Mouse (Mus musculus): ENCODE data around the gene Serhl.
A peak's percentile ranks its signal among the peaks of the same experiment; 100 is the strongest.

The Serhl gene

GRCm38 (mm10) chr15:83157667-83158064 is 68.4 kb downstream of the Serhl start:
- H3K27me3 ChIP-seq (ENCODE audit: insufficient read depth, low read length), result no peaks in the 10 kb centered on the region
- peak overlapping the region; percentile 29; the same call in 1 of the 2 replicates for H3K4me3 ChIP-seq (replicated peaks; ENCODE audit: low read length)
- H3K36me3 ChIP-seq (ENCODE audit: insufficient read depth, low read length), result peaks cover 88% of the 10 kb centered on the region
- TF ChIP-seq CTCF (conservative IDR thresholded peaks at IDR 0.05; ENCODE audit: low read length), result no peak
- no peak for TF ChIP-seq POU5F1 (IDR thresholded peaks at IDR 0.05; ENCODE audit: borderline replicate concordance, low read length)
- no peak for TF ChIP-seq NANOG (IDR thresholded peaks at IDR 0.05; ENCODE audit: borderline replicate concordance, low read length)
- H3K4me1 ChIP-seq (replicated peaks; ENCODE audit: low read depth, low read length), result peaks cover 70% of the 10 kb centered on the region
- no peaks in the 10 kb centered on the region for H3K9me3 ChIP-seq (ENCODE audit: low read length)

GRCm38 (mm10) chr15:83158587-83159160 is 69.4 kb downstream of the Serhl start:
- Histone ChIP-seq H3K27me3 (ENCODE audit: insufficient read depth, low read length) (no peaks in the 10 kb centered on the region), H3K9me3 (ENCODE audit: low read length) (no peaks in the 10 kb centered on the region), H3K36me3 (ENCODE audit: insufficient read depth, low read length) (peaks cover 84% of the 10 kb centered on the region), H3K4me3 (replicated peaks; ENCODE audit: low read length) (0 out of 2 replicates have a peak overlapping the region, but pooled peaks have one; percentile 17), H3K4me1 (replicated peaks; ENCODE audit: low read depth, low read length) (peaks cover 67% of the 10 kb centered on the region)
- TF ChIP-seq CTCF (conservative IDR thresholded peaks at IDR 0.05; ENCODE audit: low read length) (no peak), NANOG (IDR thresholded peaks at IDR 0.05; ENCODE audit: borderline replicate concordance, low read length) (no peak), POU5F1 (IDR thresholded peaks at IDR 0.05; ENCODE audit: borderline replicate concordance, low read length) (no peak)

DNA sequence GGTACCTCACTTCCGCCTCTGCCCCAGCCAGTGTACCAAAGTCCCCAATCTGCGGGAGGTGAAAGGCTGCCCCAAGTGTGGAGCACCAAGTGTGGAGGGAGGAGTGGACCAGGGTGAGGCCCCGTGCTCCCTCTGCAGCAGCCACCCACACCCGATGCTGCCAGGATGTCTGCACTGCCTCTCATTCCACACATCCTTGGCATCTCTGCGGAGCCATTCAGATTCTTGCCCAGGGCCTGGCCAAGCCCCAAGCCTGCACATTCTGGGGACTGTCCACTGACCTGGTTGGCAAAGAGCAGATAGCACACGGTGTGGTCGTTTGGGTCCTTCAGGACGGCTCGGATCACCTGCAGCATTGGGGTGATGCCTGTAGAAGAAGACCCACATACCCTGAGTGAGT is 70.5 kb downstream of the Serhl start:
- Histone ChIP-seq H3K36me3 (ENCODE audit: insufficient read depth, low read length) (peaks cover 76% of the 10 kb centered on the region), H3K4me3 (replicated peaks; ENCODE audit: low read length) (no peak overlapping the region), H3K9me3 (ENCODE audit: low read length) (no peaks in the 10 kb centered on the region), H3K27me3 (ENCODE audit: insufficient read depth, low read length) (no peaks in the 10 kb centered on the region), H3K4me1 (replicated peaks; ENCODE audit: low read depth, low read length) (peaks cover 72% of the 10 kb centered on the region)
- TF ChIP-seq POU5F1 (IDR thresholded peaks at IDR 0.05; ENCODE audit: borderline replicate concordance, low read length) (no peak), CTCF (conservative IDR thresholded peaks at IDR 0.05; ENCODE audit: low read length) (no peak), NANOG (IDR thresholded peaks at IDR 0.05; ENCODE audit: borderline replicate concordance, low read length) (no peak)

GRCm38 (mm10) chr15:83160561-83160960 is 71.3 kb downstream of the Serhl start:
- H3K4me3 ChIP-seq (replicated peaks; ENCODE audit: low read length), result peak overlapping the region; percentile 41; the same call in 1 of the 2 replicates
- H3K36me3 ChIP-seq (ENCODE audit: insufficient read depth, low read length), result peaks cover 74% of the 10 kb centered on the region
- TF ChIP-seq NANOG (IDR thresholded peaks at IDR 0.05; ENCODE audit: borderline replicate concordance, low read length) (no peak), CTCF (conservative IDR thresholded peaks at IDR 0.05; ENCODE audit: low read length) (no peak), POU5F1 (IDR thresholded peaks at IDR 0.05; ENCODE audit: borderline replicate concordance, low read length) (no peak)
- H3K4me1 ChIP-seq (replicated peaks; ENCODE audit: low read depth, low read length), result peaks cover 79% of the 10 kb centered on the region
- no peaks in the 10 kb centered on the region for H3K9me3 ChIP-seq (ENCODE audit: low read length)
- H3K27me3 ChIP-seq (ENCODE audit: insufficient read depth, low read length), result no peaks in the 10 kb centered on the region

GRCm38 (mm10) chr15:83161062-83161748 is 71.9 kb downstream of the Serhl start:
- Histone ChIP-seq H3K27me3 (ENCODE audit: insufficient read depth, low read length) (no peaks in the 10 kb centered on the region), H3K36me3 (ENCODE audit: insufficient read depth, low read length) (peaks cover 74% of the 10 kb centered on the region), H3K9me3 (ENCODE audit: low read length) (no peaks in the 10 kb centered on the region), H3K4me3 (replicated peaks; ENCODE audit: low read length) (peak overlapping the region; percentile 41), H3K4me1 (replicated peaks; ENCODE audit: low read depth, low read length) (peaks cover 86% of the 10 kb centered on the region)
- TF ChIP-seq CTCF (conservative IDR thresholded peaks at IDR 0.05; ENCODE audit: low read length) (no peak), NANOG (IDR thresholded peaks at IDR 0.05; ENCODE audit: borderline replicate concordance, low read length) (no peak), POU5F1 (IDR thresholded peaks at IDR 0.05; ENCODE audit: borderline replicate concordance, low read length) (no peak)

DNA sequence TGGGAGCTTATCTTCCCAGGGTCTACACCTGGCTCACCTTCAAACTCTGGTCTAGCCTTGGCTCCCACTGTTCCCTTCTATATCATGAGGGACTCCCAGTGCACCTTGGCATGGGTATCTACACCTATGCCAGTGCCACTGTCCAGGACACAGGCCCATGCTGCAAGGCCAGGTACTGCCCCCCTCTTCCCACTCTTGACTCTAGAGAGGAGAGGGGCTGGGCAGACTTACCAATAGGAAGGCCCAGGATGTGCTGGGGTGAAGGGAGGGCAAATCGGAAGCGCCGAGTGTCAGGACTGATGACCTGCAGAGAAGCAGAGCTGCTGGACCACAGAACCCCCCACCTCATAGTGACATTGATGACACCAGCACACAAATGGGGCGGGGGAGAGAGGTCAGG is 72.7 kb downstream of the Serhl start:
- H3K4me1 ChIP-seq (replicated peaks; ENCODE audit: low read depth, low read length), result peaks cover 89% of the 10 kb centered on the region
- TF ChIP-seq POU5F1 (IDR thresholded peaks at IDR 0.05; ENCODE audit: borderline replicate concordance, low read length) (no peak), CTCF (conservative IDR thresholded peaks at IDR 0.05; ENCODE audit: low read length) (no peak), NANOG (IDR thresholded peaks at IDR 0.05; ENCODE audit: borderline replicate concordance, low read length) (no peak)
- H3K9me3 ChIP-seq (ENCODE audit: low read length), result no peaks in the 10 kb centered on the region

DNA sequence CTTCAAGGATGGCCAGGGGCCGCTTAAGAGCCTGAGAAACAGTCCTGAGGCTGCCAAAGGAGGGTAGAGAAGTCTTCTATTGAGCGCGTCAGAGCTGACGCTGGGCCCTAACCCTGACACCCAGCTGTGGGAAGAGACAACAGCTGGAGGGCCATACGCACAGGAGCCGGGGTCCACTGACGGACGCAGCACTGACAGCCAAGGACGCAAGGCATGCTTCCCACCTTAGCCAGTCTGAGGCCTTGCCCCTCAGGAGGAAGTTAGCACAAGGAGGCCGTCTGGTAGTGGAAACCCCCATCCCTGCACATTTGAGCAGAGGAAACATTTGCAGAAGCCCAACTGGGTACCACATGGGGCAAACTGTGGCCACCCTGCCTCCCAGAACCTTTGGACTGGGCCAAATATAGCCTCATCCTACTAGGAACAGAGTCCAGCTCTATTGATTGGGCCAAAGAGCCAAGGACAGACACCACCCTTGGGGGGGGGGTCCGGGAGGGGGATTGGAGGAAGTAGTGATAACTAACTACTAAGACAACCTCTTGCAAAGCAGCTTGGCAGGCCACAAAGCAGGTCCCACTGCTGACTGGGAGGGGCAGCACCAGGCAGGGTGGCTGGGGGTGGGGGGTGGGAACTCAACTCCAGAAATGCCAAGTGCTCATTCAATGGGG is 73.6 kb downstream of the Serhl start:
- H3K4me3 ChIP-seq (replicated peaks; ENCODE audit: low read length), result no peak overlapping the region
- H3K4me1 ChIP-seq (replicated peaks; ENCODE audit: low read depth, low read length), result peaks cover 89% of the 10 kb centered on the region
- TF ChIP-seq CTCF (conservative IDR thresholded peaks at IDR 0.05; ENCODE audit: low read length), result no peak
- no peak for TF ChIP-seq POU5F1 (IDR thresholded peaks at IDR 0.05; ENCODE audit: borderline replicate concordance, low read length)
- no peak for TF ChIP-seq NANOG (IDR thresholded peaks at IDR 0.05; ENCODE audit: borderline replicate concordance, low read length)
- H3K27me3 ChIP-seq (ENCODE audit: insufficient read depth, low read length), result no peaks in the 10 kb centered on the region
- H3K9me3 ChIP-seq (ENCODE audit: low read length), result no peaks in the 10 kb centered on the region
- H3K36me3 ChIP-seq (ENCODE audit: insufficient read depth, low read length), result peaks cover 75% of the 10 kb centered on the region

More for the DNA sequence above, 72.7 kb downstream of the Serhl start:
- H3K27me3 ChIP-seq (ENCODE audit: insufficient read depth, low read length), result no peaks in the 10 kb centered on the region
- no peak overlapping the region for H3K4me3 ChIP-seq (replicated peaks; ENCODE audit: low read length)
- H3K36me3 ChIP-seq (ENCODE audit: insufficient read depth, low read length), result peaks cover 74% of the 10 kb centered on the region

- Histone ChIP-seq H3K27me3 (ENCODE audit: insufficient read depth, low read length) (no peaks in the 10 kb centered on the region), H3K4me3 (replicated peaks; ENCODE audit: low read length) (peak overlapping the region; percentile 21), H3K4me1 (replicated peaks; ENCODE audit: low read depth, low read length) (peaks cover 89% of the 10 kb centered on the region), H3K36me3 (ENCODE audit: insufficient read depth, low read length) (peaks cover 73% of the 10 kb centered on the region), H3K9me3 (ENCODE audit: low read length) (no peaks in the 10 kb centered on the region)
- no peak for TF ChIP-seq NANOG (IDR thresholded peaks at IDR 0.05; ENCODE audit: borderline replicate concordance, low read length)
- TF ChIP-seq CTCF (conservative IDR thresholded peaks at IDR 0.05; ENCODE audit: low read length), result no peak
- no peak for TF ChIP-seq POU5F1 (IDR thresholded peaks at IDR 0.05; ENCODE audit: borderline replicate concordance, low read length)
Observed at GRCm38 (mm10) chr15:83164971-83165471, 75.7 kb downstream of the Serhl start.

Measured in E14TG2a.4 (cell line).